Mouse (Mus musculus) bone marrow, adult 2 months (tissue): ENCODE measurements at regions not wholly inside any gene's neighbourhood (a gene's known extent, or its start where the extent isn't known, plus 50 kb on each side); places are given as distances from the start of the nearest gene placed in this dataset.

Source experiments
- H3K27ac ChIP-seq: fragments of 200-500 bp; 2 replicates; pipeline ENCODE4 v1.5.1; 2012; ENCODE audit warnings: low read depth, mild to moderate bottlenecking, control low read depth, inconsistent platforms, low read length; ENCODE audit not compliant: control insufficient read depth, poor library complexity, insufficient read depth
- H3K4me1 ChIP-seq: fragments of 200-500 bp; 2 replicates; pipeline ENCODE4 v1.6.1; 2011; ENCODE audit warnings: low read length; ENCODE audit not compliant: control insufficient read depth, insufficient read depth
- H3K4me3 ChIP-seq: fragments of 200-500 bp; replicated peaks from 2 replicates; pipeline ENCODE3; 2011; ENCODE audit warnings: mild to moderate bottlenecking, low read depth, low read length, control low read depth; ENCODE audit not compliant: control insufficient read depth
- CTCF ChIP-seq: fragments of 200-500 bp; IDR thresholded peaks from 2 replicates; pipeline ENCODE4 v1.5.1; 2011; ENCODE audit warnings: low read length, control low read depth; ENCODE audit not compliant: control insufficient read depth, insufficient read depth
- POLR2A ChIP-seq: fragments of 200-500 bp; IDR thresholded peaks from 2 replicates; pipeline ENCODE4 v1.6.1; 2011; ENCODE audit warnings: low read depth, mild to moderate bottlenecking, control low read depth, low read length, borderline replicate concordance; ENCODE audit not compliant: control insufficient read depth
- WGBS: fragments of 180-500 bp; shearing (Covaris S2); methylation state at CpG from one replicate; pipeline ENCODE4 v1.1.7; 2018; 5-methylcytosine and 5-hydroxymethylcytosine counted together

DNA sequence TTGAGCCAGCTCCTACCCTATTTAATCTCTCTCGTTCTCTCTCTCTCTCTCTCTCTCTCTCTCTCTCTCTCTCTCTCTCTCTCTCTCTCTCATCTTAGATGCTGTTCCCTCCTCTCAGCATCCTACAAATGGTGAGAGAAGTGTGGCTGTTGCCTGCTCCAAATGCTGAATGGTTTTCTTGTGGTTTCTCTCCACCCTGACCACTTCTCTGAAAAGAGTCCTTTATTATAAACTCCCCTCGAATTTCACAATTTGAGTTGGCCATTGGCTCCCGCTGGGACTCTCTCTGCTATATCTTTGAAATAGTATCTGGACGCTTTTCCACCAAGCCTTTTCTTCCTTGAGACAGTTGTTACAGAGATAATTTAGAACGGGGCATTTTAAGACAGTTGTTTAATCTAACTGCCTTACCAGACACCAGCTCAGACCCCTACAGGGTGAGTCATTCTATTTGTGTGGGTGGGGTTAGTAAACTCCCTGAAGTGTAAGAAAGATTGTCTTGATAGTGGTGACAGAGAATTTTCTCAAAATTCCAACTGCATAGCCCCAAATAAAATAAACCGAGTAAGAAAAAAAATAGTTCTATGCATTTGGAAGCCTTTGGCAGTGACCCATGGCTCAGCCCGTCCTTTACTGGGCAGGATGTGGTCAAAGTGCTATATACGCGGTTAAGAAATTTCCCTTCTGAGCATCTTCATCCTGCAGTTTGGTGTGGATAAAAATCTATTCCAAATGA lies 58.7 kb upstream of the Ado start:
- Histone ChIP-seq H3K4me3 (no peak overlapping the region), H3K4me1 (no peaks in the 10 kb centered on the region; the same call in 1 of the 2 replicates), H3K27ac (no peak overlapping the region)
- TF ChIP-seq CTCF: no peak
- no peak for TF ChIP-seq POLR2A
- 8% methylated on average over 9 of the region's 9 CpGs for WGBS

GRCm38 (mm10) chr10:67606739-67607138 lies 58.0 kb upstream of the Ado start:
- Histone ChIP-seq H3K4me3 (no peak overlapping the region), H3K4me1 (no peaks in the 10 kb centered on the region; the same call in 1 of the 2 replicates), H3K27ac (no peak overlapping the region)
- WGBS: 66% methylated on average over 1 of the region's 1 CpGs
- TF ChIP-seq POLR2A (no peak), CTCF (no peak)

DNA sequence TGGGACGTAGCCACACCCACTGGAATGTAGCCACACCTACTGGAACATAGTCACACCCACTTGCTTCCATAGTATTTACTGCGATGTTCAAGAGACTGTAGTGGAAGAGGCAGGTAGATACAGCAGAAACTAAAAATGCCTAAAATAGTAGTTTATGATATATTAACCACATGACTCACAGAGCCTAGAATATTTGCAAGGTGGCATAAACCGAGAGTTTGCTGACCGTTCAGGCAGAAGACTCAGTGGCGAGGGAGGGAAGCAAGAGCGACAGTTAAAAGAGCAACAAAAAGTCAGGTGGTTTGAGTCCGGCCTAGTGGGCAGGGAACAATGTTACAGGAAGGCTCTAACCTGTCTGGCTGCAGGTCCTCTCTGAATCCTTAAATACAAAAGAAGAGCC lies 50.6 kb upstream of the Ado start:
- 86% methylated on average over 7 of the region's 7 CpGs for WGBS
- TF ChIP-seq CTCF (no peak), POLR2A (no peak)
- Histone ChIP-seq H3K4me1 (peaks cover 2% of the 10 kb centered on the region), H3K27ac (no peak overlapping the region), H3K4me3 (no peak overlapping the region)

DNA sequence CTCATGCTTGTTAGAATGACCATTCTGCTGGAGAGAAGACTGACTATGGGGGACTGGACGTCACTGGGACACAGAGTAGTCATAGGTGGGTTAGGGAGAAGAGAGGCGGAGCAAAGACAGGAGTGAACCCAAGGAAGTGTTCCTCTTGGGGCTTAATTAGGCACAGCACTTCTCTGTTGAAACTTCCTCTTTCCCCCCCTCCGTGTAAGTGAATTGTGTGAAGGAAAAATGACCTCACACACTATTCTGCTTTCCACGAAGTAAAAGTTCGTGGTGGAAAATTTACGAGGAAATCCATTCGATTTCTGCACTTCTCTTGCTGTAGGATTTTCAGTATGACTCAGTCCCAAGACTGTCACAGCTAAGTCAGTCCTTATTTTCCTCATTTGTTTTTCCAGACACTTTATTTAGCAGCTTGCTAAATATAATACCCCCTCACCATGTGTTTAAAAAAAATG lies 49.9 kb upstream of the Ado start:
- 8% methylated on average over 7 of the region's 7 CpGs for WGBS
- Histone ChIP-seq H3K4me1 (peaks cover 2% of the 10 kb centered on the region), H3K27ac (no peak overlapping the region), H3K4me3 (no peak overlapping the region)
- TF ChIP-seq CTCF: no peak
- no peak for TF ChIP-seq POLR2A
